Mouse (Mus musculus): ENCODE data around the gene Tmem37.

Gene Tmem37

DNA sequence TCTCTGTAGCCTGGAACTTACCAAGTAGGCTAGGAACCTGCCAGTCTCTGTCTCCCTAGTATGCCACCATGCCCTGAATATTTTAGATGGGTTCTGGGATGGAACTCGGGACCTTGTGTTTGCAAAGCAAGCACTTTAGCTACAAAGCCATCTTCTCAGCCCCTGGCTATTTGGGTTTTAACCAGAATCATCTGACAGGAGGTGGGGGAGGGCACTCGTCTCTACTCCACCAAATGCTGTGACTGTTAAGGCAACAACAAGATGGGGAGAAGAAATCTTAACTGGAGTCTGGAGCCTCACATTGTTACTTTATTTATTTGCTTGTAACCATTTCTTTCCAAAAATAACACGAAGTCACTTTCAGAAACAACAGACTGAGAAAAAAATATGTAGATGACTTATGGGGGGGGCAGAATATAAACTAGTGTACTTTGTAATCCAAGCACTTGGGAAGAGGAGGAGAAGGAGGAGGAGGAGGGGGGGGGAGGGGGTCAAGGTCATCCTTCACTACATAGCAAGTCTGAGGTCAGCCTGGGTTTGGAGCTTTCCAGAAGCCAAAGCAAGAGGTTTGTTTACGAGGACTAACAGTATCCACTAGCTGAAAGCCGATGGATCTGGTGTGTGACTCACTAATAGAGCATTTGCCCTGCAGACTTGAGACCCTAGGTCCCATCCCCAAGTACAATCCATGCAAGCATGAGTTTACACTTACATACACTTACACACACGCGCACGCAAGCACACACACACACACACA lies 16.0 kb downstream of the Tmem37 start:
- no peak for DNase-seq (ENCODE audit: low spot score in 2 of 2)

DNA sequence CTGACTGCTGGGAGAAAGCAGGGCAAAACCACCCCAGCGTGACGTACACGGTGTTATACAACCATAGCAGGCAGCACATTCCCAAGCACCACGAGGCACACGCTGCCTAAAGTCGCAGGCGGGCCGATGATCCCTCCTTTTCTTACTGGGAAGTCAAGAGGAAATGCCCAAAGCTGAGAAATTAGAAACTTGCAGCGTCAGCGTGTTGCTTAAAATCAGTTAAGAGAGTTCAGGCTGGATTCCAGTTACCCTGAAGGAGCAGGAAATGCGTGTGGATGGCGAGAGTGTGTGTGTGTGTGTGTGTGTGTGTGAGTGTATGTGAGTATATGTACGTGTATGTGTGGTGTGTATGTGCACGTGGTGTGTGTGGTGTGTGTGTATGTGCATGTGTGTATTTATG lies 16.8 kb downstream of the Tmem37 start:
- no peak for DNase-seq (ENCODE audit: low spot score in 2 of 2)

DNA sequence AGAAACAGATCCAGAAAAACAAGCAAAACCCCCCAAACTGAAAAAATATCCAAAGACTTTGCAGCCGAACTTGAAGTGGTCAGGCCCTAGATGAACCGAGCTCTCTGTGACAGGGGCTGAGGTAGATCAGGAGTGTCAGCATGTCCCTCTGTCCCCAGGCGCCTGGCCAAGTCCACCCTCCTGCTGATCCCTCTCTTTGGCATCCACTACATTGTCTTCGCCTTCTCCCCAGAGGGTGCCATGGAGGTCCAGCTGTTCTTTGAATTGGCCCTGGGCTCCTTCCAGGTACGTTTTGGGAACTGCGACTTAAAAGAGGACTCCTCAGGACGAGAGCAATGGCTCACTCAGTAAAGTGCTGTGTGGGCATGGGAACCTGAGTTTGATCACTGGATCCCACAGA lies 17.6 kb downstream of the Tmem37 start:
- no peak for DNase-seq (ENCODE audit: low spot score in 2 of 2)

DNA sequence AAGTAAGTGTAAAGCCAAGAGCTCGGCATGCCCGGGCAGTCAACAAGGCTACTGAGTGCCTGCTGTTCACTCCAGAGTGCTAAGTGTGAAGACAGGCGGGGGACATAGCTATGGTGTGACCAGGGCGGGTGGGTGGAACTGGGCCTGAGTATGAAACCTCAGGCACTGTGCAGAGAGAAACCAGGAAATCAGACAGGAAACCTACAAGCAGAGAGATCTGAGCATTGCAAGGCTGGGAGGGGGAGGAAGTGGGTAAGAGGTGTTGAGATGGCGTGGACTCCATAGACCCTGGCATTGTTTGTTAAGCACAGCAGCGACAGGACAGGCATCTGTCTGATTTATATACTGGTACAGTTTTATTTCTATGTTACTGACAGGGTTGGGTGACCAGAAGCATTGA lies 18.4 kb downstream of the Tmem37 start:
- no peak for DNase-seq (ENCODE audit: low spot score in 2 of 2)

DNA sequence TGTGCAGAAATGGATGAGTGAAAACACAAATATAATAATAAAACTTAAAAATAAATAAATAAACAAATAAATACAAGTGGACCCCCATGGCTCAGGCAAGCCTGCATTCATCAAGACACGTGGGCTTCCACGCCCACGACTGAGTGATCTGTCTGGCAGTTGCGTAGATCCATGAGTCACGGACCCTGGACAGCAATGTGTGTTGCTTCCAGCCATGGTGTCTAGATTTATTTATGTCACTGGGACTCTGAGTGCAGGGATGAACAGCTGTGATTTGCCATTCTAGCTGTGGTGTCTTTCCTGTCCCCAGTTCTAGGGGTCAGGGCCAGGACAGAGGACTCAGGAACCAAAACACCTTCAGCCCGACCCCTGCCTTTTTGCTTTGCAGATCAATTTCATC lies 18.9 kb downstream of the Tmem37 start:
- DNase-seq (ENCODE audit: low spot score in 2 of 2) = no peak

DNA sequence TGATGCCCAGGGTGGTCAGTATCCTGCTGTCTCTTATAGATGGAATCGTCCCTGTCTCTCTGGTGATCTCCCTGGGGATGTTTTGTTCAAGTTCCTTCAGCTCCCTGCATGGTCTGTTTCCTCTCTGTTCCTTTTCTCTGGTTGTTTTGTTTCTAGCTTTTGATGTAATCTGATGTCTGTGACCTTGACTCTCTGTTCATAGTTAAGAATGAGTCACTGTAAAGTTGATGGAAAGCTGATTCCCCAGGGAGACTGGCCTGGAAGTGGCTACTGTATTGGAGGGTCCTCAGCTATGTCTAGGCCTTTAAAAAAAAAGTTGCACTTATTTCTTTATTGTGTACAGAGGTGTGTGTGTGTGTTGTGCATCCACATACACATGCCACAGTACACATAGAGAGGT lies 22.8 kb downstream of the Tmem37 start:
- no peak for DNase-seq (ENCODE audit: low spot score in 2 of 2)

DNA sequence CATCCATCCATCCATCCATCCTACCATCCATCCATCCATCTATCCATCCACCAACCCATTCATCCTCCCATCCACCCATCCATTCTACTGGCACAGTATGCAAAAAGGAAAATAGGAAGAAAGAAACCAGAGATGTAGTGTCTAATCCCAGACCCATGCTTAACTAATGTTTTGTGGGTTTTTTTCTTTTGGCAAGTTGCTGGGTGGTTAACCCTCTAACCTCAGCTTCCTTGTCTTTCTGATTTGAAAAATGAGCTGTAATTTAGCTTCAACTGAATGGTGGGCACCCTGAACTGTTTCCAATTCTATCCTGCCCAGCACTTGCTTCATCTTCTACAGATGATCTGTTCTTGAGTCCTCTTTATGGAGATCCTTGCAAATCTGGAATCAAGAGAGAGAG lies 26.5 kb downstream of the Tmem37 start:
- no peak for DNase-seq (ENCODE audit: low spot score in 2 of 2)

DNA sequence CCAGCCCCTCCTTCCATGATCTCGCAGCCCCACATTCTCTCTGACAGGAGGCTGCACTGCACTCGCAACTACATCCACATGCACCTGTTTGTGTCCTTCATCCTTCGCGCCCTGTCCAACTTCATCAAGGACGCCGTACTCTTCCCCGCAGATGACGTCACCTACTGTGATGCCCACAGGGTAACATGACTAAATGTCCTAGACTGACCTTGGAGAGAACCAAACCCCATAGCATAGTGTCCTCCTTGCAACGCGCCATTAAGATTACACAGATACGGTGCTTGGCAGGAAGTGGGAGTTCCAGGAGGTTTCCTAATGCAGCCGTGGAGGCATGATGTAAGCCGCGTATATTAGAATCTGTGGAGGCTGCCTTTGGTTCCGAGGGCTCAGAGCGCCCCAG lies 29.3 kb downstream of the Tmem37 start:
- DNase-seq (ENCODE audit: low spot score in 2 of 2) = no peak

DNA sequence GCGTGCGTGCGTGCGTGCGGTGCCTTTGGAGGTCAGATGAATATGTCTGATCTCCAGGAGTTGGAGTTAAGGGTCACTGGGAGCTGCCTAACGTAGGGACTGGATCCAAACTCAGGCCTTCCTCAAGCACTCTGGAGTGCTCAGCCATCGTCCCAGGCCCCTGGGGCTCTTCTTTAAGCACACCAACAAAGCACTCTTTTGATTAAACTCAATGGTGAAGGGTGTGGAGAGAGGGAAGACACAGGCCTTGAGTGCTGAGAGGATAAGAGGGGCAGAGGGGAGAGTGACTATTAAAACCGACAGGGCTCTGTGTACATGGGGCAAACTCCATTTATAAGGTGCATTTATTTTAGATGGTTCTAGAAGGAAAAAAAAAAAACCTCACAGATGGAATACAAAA lies 31.5 kb downstream of the Tmem37 start:
- no peak for DNase-seq (ENCODE audit: low spot score in 2 of 2)

DNA sequence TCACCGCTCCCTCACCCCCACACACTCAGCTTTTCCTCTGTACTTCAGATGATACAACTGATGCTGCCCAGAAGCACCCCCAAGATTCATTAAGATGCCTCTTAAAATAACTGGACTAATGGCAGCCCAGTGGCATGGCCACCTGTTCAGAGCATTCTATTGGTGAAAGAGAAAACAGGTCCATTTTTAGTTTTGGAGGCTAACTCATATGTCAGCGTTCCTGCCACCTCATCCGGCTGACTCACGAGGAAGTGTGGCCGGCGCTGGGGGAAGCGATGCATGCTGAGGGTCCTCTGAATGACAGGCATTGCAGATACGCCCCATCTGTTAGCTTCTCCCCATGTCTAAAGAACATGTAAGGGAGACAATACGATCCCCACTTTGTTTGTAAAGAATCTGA lies 35.3 kb downstream of the Tmem37 start:
- DNase-seq (ENCODE audit: low spot score in 2 of 2) = no peak

DNA sequence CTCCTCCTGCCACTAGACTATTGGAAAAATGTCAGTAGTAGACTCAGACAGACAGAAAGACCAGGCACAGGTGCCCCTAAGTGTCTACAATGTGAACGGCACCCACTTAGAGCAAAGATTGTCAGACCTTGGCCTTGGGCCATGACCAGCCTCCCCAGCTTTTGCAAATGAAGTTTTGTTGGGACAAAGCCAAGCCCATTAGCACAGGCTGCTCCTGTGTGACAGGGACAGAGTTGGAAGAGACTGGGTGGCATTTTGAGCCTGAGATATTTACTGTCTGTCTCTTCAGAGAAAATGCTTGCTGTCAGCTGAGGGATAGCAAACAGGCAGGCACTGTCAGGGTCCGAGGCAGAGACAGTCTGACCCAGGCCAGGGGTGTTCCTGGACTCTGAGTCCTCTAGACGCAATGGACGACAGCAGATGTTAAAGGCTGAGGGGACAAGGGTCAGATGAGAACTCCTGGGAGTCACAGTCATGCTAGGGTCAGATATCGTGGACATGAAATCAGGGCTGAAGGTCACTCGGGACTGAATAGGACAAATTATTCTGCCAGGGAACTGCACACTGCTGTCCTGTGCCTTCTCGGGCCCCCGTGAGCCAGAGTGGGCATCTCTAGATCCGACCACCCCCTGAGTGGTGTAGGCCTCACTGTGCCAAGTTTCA lies 36.7 kb downstream of the Tmem37 start:
- DNase-seq (ENCODE audit: low spot score in 2 of 2) = no peak

DNA sequence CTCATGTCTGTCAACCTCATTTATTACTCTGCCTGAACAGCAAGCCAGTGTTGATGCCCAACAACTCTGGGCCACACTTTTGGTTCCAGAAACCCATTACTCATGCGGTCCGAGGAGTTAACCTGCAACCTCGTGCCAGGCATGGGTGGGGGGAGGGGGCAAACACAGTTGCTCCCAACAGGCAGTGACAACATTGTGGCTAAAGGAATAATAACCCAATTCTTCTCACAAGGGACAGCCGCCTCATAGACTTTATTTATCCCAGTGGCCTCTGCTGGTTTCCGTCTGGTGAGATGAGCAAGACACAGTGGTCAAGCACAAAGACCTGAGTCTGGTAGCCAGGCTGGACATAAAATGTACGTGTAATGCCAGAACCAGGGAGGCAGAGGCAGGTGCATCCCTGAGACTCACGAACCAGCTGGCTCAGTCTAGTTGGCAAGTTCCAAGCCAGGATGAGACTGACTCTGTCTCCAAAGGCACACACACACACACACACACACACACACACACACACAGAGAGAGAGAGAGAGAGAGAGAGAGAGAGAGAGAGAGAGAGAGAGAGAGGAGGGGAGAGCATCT lies 38.3 kb downstream of the Tmem37 start:
- no peak for DNase-seq (ENCODE audit: low spot score in 2 of 2)

DNA sequence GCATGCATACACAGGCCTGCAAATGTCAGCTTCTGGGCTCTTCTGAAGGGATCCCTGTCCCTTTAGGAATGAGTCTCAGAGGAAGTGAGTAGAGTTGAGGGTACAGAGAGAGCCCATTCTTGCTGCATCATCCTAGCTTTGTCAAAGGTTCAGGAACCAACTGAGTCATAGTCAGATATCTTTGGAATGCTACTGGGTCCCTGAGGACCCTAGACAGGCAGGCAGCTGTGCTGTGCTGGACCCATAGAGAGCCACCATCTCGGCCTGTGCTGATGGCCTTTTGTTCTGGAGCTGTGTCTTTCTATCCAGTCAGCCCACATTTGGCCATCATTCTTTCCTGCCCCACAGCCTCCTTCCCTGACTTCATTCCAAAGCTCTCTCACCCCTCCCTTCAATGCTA lies 39.1 kb downstream of the Tmem37 start:
- no peak for DNase-seq (ENCODE audit: low spot score in 2 of 2)

DNA sequence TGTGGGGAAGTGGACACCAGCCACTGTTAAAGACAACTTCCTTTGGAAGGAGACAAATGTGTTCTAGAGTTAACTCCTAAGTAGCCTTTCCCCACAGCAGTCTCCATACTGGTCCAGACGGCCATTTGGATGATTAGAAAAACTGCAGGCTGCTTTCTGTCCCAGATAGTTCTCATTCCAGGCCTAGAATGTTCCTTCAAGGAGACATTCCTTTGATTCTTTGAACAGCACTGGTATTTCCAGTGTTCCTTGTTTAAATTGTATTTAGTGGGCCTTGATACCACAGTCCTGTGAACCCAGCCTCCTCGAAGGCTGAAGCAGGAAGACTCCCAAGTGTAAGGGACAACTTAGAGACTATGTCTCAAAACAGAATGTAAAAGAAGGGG lies 40.4 kb downstream of the Tmem37 start:
- no peak for DNase-seq (ENCODE audit: low spot score in 2 of 2)

DNA sequence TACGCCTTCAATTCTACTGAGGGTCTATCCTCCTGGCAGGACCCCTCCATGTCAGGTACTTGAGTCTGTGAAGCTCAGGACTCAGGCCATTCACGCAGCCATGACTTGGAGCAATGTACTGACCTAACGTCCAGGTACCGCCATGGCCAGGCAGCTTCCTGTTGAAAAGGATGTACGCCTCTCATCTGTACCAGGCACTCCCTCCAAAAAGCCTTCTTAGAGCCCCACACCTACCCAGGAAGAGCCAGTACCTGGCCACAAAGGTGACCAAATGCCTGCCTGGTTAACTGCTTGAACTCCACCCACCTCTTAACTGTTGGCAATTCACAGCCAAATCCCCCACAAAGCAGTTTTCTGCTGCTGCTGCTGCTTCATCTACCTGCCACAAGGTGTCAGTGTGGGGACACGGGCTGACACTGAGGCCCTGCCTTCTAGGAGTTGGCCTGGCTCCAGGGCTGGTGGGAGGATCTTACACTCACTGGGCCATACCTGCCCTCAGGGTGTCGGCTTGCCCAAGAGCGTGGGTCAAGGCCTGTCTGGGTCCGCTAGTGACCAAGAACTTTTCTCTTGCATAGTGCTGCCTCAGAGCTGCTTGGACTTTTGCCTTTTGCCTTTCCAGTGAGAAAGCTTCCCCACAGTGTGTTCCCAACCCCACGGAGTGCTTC lies 40.9 kb downstream of the Tmem37 start:
- DNase-seq (ENCODE audit: low spot score in 2 of 2) = peak; percentile 62 to 65

DNA sequence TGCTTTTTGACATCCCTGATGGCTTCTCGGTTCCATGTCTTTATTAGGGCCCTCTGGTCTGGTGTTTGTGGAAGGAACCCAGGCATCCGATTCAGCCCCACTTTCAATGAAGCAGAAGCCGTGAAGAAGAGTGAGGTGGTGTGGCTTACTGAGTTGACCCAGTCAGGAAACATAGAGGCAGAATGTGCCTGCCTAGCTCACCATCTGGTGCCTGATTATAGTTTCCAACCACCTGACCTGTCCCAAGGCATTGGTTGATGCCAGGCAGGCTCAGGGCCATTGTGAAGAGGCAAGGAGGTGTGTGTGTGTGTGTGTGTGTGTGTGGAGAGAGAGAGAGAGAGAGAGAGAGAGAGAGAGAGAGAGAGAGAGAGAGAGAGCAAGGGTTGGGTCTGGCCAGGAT lies 43.4 kb downstream of the Tmem37 start:
- no peak for DNase-seq (ENCODE audit: low spot score in 2 of 2)

DNA sequence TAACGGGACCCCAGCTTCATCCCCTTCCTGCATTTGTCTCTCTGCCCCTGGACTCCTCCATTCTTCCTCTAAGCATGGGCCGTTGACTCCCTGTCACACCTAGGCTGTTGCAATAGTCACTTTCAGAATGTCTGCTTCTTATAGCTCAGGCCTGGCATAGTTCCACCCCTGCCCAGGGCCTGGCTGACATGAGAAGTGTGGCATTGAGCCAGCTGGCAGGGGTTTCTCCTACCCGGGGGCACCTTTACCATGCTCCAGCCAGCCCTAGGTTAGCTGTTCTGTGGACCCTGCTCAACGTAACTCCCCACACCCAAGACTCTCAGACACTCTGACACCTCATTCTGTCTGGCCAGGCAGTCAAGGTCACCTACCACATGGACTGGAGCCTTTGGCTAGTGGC lies 46.2 kb downstream of the Tmem37 start:
- DNase-seq (ENCODE audit: low spot score in 2 of 2) = peak; percentile 12 to 49

DNA sequence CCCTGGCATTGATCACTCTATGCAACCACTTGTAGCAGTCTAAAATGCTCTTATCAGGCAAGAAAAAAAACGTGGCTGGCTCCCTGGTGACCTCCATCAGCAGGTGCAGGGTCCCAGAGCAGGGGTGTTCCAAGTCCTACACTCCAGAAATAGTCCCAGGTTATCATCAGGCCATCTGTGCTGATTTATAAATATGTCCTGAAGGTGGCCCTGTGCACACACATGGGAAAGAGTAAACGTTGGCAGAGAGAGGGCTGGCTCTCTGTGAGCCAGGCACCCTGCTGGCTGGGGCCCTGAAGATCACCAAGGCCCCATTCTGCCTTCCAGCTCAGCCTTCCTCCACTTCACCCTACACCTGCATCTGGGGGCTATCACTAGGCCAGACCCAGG lies 48.8 kb downstream of the Tmem37 start:
- no peak for DNase-seq (ENCODE audit: low spot score in 2 of 2)

DNA sequence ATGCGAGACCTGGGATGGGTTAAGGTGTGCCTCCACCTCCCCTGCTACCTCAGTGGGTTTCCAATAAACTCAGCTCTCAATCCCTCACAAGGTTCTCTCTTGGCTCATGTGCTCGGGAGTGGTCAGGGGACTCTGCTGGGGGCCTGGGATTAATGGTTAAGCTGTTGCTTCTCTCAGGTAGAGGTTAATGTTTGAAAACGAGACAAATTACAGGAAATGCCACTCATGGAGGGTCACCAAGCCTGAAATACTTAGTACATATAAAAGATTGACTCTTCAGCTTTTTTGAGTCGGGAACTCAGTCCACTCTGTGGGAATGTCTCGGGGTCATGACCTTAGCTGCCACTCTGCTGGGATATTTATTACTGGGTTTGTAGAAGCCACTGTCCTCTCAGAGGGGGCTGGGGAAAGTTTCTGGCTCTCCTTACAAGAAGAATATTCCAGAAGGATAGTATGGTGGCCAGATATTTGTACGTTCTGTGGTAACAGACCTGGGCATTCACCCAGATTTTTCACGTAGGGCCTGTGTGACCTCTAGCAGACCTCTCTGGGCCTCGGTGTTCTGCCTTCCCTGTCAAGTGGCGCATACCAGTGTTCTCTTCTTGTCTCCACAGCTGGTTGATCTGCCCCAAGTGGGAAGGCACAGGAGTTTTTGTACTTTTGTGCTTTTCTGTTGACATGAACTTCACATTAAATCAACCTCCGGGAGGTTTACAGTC lies 49.4 kb downstream of the Tmem37 start:
- no peak for DNase-seq (ENCODE audit: low spot score in 2 of 2)

DNA sequence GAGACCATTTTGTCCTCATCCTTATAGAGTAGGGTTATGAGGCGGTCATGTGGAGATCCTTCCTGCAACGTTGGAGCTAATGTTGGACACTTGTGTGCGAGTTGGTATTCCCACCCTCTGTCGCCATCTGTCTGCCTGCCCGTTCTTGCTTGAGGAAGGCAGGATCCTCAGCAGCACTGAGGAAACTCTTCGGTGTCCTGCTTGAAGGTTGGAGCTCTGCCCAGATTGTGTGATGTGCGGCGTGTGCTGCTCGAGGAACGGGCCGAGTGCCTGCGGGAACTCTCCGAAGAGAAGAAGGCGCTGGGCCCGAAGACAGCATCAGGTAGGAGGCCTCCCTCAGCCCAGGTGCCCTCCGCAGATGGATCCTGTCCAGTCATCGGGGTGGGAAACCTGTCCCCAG lies 51.9 kb downstream of the Tmem37 start:
- no peak for DNase-seq (ENCODE audit: low spot score in 2 of 2)

DNA sequence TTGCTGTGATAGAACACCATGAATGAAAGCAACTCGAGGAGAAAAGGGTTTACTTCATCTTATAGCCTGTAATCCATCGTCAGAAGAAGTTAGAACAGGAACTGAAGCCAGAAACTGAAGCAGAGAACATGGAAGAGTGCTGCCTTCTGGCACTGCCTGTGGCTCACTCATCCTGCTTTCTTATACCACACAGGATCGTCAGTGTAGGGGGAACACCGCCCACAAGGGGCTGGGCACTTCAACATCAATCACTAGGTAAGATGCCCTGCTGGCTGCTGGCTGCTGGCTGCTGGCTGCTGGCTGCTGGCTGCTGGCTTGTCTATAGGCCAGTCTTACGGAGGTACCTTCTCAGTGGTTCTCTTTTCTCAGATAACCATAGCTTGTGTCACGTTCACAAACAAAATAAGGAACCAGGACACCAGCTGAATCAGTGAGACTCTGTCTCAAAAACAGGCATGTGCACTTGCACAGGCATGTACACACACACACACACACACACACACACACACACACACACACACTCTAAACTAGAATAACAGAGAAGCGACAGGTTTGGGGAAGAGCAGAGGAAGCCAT lies 53.5 kb downstream of the Tmem37 start:
- no peak for DNase-seq (ENCODE audit: low spot score in 2 of 2)

DNA sequence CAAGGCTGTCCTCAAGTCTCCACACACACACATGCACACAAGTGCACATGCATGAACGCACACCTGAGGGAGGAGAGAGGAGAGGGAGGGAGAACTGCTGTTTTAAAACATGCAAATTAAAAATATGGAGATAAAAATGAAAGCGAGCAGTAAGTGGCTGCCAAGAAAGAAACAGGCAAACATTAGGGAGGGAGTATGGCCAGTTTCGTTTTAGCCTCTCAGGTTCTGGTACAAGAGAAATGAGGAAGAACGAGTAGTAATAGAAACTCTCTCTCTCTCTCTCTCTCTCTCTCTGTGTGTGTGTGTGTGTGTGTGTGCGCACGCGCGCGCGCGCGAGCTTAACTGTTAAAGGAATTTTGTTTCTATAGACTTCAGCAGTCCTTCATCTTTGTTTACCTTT lies 54.4 kb downstream of the Tmem37 start:
- DNase-seq (ENCODE audit: low spot score in 2 of 2) = no peak
